Mouse (Mus musculus) left cerebral cortex, adult 2 months (tissue): ENCODE measurements at regions not wholly inside any gene's neighbourhood (a gene's known extent, or its start where the extent isn't known, plus 50 kb on each side); places are given as distances from the start of the nearest gene placed in this dataset.
"Not testable (repeated sequence)": the region's sequence is repeated elsewhere in the genome, so short reads cannot be mapped to it uniquely, and the experiment has no call there.

Experiments
- DNase-seq, 2 experiments: peaks; one replicate each; pipeline ENCODE4 v3.0.0; 2021 to 2022; ENCODE audit warnings: low spot score in 2 of 2, mixed read lengths in 1 of 2; ENCODE audit errors: extremely low spot score in 1 of 2
- H3K27ac ChIP-seq: fragments of 200-600 bp; 2 replicates; pipeline ENCODE4 v1.8.1; 2022
- H3K4me3 ChIP-seq: fragments of 200-600 bp; 2 replicates; pipeline ENCODE4 v1.8.1; 2022
- CTCF ChIP-seq: fragments of 200-600 bp; IDR thresholded peaks from 2 replicates; pipeline ENCODE4 v1.8.1; 2022; ENCODE audit warnings: antibody characterized with exemption, mild to moderate bottlenecking, moderate library complexity
- intact Hi-C: fragments of 180-260 bp; cut with DNase I; formaldehyde crosslinking; loops from one replicate; pipeline ENCODE4 v1.15.1; 2025

DNA sequence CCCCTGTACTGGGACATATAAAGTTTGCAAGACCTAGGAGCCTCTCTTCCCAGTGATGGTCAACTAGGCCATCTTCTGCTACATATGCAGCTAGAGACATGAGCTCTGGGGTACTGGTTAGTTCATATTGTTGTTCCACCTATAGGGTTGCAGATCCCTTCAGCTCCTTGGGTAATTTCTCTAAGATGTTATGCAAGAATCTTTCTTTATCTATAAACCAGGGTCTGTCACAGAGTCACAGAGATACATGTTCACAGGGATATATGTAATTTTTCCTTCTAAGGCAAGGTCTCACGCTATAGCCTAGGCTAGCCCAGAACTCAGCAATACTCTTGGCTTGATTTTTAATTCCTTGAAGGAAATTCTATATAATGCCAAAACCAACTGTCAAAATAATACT lies 56.9 kb downstream of the Zfp36l1 start:
- H3K27ac ChIP-seq, H3K4me3 ChIP-seq, DNase-seq, intact Hi-C loops: not testable (repeated sequence)

DNA sequence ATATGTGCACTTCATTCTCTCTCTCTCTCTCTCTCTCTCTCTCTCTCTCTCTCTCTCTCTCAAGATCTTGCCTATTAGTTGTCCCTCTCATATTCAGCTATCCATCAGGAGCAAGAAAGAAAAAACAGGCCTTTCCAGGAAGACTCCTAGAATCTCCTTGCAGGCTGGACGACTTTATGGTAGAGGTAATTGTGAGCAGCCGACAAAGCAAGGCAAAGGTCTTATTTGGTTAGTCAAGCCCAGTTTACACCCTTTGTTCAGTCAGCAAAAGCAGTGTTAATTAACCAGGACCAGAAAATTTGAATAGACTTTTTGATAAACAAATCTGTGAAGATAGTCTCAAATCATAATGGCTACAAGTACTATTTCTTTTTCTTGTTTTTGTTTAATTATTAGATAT lies 57.4 kb downstream of the Zfp36l1 start:
- no peak for DNase-seq
- intact Hi-C loops: no loop called here
- no peak overlapping the region for H3K4me3 ChIP-seq
- no peak for TF ChIP-seq CTCF
- no peak overlapping the region for H3K27ac ChIP-seq

GRCm38 (mm10) chr12:80054655-80055037 lies 58.2 kb downstream of the Zfp36l1 start:
- intact Hi-C loops: no loop called here
- Histone ChIP-seq H3K27ac (no peak overlapping the region), H3K4me3 (no peak overlapping the region)
- no peak for DNase-seq
- TF ChIP-seq CTCF: no peak

DNA sequence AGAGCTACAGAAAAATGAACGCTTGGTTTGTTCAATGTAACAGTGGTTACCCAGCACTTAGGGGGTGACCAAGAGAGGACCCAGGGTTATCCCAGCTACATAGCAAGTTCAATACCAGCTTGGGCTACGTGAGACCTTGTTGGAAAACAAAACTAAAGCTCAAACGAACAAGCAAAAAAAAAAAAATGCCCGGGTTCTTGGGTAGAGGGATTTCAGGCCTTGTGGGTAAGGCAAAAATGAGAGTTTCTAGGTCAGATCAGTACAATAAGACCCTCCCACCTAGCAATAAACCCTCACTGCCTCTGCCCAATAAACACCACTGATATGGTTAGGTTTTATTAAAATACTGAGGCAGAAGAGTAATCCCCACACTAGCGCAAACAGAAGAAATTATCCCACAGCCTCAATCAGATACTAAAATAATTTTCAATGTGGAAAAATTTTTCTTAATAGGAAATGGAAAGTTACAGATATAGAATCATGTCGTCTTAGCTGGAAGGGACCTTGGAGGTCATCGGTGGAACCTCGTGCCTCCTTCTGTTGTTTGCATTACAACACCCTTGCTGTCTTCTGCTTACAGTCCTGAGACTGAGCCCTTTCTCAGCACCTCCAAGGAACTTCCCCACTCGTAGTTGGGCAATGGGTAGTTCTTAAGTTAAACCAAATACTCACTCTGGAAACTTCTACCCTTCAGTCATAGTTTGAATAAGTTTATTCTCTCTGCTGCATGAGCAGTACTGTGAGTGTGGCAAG lies 58.7 kb downstream of the Zfp36l1 start:
- no peak overlapping the region for H3K27ac ChIP-seq
- H3K4me3 ChIP-seq: no peak overlapping the region
- no peak for DNase-seq
- intact Hi-C loops: no loop called here
- no peak for TF ChIP-seq CTCF

GRCm38 (mm10) chr12:80048215-80048979 lies 64.4 kb downstream of the Zfp36l1 start:
- no peak overlapping the region for H3K27ac ChIP-seq
- DNase-seq: no peak
- no peak for TF ChIP-seq CTCF
- no peak overlapping the region for H3K4me3 ChIP-seq
- intact Hi-C loops: no loop called here

- intact Hi-C loops: no loop called here
- no peak for TF ChIP-seq CTCF
- no peak for DNase-seq
- H3K27ac ChIP-seq: no peak overlapping the region
- H3K4me3 ChIP-seq: no peak overlapping the region
These were observed 66.0 kb downstream of the Zfp36l1 start for GRCm38 (mm10) chr12:80046625-80047303.

GRCm38 (mm10) chr12:80041510-80042324 lies 71.1 kb downstream of the Zfp36l1 start:
- intact Hi-C loops: no loop called here
- no peak for DNase-seq
- no peak overlapping the region for H3K4me3 ChIP-seq
- H3K27ac ChIP-seq: no peak overlapping the region
- TF ChIP-seq CTCF: no peak

GRCm38 (mm10) chr12:80041012-80041411 lies 71.8 kb downstream of the Zfp36l1 start:
- no peak for DNase-seq
- Histone ChIP-seq H3K27ac (no peak overlapping the region), H3K4me3 (no peak overlapping the region)
- intact Hi-C loops: no loop called here
- TF ChIP-seq CTCF: no peak

DNA sequence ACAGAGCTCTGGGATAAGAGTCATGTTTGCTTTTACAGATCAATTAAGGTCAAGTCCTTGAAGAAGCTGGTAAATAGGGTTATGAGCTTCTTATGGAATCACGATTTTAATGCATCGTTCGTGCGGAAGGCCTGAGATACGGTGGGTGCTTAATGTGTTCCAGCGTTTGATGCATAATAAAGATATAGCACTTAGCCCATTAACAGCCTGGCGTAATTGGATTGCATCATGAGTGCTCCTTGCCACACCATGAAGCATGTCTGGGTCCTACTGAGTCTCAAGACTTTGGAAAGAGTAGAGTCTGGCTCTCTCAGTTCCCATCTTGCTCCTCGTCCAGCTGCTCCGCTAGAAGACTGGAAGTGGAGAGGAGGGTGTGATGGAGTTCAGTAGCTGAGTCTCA lies 72.6 kb downstream of the Zfp36l1 start:
- H3K4me3 ChIP-seq: no peak overlapping the region
- intact Hi-C loops: no loop called here
- DNase-seq: no peak
- TF ChIP-seq CTCF: no peak
- no peak overlapping the region for H3K27ac ChIP-seq

DNA sequence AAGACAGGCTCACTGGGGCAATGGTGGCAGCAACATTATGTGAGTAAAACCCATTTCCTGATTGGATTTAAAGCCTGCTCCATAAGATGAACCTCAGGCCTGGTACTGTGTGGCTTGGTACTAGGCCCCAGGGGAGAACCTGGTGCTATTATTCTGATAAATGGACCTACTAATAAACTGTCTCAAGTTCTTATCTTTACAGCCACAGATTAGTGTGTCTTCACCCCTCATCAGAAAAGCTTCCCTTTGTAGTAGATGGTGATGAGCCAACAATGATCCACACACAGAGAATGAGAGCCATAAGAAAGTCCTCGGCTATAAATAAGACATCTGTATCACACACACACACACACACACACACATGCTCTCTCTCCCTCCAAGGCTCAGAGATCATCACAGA lies 73.7 kb downstream of the Zfp36l1 start:
- TF ChIP-seq CTCF: no peak
- Histone ChIP-seq H3K4me3 (no peak overlapping the region), H3K27ac (no peak overlapping the region)
- no peak for DNase-seq
- intact Hi-C loops: no loop called here

DNA sequence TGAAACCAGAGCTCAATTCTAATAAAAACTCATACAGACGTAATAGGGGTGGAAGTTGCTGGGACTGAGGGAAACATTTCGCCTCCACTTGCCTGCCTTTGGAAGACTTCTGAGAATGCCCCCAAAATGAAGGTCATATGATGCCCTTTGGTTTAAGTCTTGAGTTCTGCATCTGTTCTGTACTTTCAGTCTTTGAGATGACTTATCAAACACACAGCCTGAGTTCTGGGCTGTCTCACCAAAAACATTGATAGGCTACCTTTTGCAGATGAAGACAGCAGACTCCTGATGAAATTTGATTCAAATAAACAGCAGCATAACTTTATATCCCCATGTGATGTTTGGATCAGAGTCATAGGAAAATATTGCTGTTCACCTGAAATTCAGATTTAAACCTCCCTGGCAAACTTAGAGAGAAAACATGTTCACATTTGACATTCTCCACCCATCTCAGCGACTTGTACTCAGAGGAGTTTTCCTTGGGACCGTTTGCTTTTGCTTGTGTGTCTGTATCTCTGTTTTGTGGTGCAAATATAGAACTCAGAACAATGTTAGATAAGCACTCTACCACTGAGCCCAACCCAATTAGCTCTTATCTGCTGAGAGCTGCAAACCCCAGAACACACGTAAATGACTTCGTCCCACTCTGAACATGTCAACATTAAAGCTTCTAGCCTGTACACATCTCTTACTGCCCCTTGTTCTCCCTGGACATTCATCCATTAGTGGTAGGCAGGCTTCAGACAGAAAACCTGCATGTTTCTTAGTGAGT lies 77.1 kb downstream of the Zfp36l1 start:
- no peak for DNase-seq
- TF ChIP-seq CTCF: no peak
- intact Hi-C loops: no loop called here
- Histone ChIP-seq H3K27ac (no peak overlapping the region), H3K4me3 (no peak overlapping the region)
